Mouse (Mus musculus): Measurements from ENCODE around the gene Heatr4.

GRCm38 (mm10) chr12:83929186-83929804 lies 55.4 kb downstream of the Heatr4 start:
- TF ChIP-seq CTCF (IDR thresholded peaks at IDR 0.05; ENCODE audit: extremely low read depth, insufficient read length, insufficient replicate concordance, low read depth, low read length) (no peak), POLR2A (IDR thresholded peaks at IDR 0.05; ENCODE audit: low read depth, low read length) (no peak)

Measured in small intestine, adult 2 months (tissue).